Mouse (Mus musculus): Measurements from ENCODE around the gene Rnpepl1.
A peak's percentile ranks its signal among the peaks of the same experiment; 100 is the strongest.
"Not testable (repeated sequence)": the region's sequence is repeated elsewhere in the genome, so short reads cannot be mapped to it uniquely, and the experiment has no call there.

The Rnpepl1 gene

DNA sequence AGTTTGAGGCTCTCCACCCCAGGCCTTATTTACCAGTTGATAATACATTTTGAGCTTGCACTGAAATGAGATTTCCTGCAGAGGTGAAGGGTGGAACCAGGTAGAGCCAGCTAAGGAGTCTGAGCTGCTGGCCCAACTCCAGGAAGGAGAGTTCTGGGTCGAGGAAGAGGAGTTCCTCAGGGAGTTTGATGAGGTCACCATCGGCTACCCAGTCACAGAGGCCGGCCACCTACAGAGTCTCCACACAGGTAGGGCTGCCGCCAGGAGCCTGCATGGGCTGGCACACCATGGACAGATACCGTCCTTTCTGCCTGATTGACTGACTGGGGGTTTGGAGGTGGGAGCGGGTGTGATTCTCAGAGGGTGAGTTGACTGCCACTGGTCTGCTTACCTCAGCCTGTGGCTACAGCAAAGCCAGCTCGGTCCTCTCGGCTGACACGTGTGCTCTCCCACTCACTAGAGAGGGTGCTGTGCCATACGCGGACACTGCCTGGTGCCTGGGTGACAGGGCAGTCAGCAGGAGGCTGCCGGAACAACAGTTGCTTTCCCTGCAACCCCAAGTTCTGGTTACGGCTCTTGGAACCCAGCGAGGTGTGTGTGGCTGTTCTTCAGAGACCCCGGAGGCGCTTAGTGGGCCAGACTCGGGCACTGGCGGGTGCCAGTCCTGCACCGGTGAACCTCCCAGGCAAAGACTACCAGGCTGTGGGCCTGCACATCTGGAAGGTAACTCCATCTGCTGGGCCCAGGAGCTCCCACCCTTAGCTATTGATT, 32.8 kb downstream of the Rnpepl1 start:
- DNase-seq, result no peak

DNA sequence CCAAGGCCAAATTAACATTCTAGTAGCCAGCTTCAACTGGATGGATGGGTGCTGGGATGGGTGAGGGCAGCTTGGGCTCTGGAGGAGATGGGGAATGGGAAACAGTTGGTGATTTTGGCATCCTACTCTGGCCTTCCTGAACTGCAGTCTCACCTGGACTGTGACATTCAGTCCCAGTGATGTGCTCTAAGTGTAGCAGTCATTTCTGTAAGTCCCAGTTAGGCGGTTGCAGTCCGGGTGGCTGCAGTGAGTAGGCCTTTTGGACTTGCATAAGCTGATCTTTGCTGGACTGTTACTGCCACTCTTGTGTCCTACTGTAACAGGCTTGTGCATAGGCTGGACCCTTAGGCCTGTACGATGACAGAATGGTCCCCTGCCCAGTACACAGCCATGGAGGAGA, 37.4 kb downstream of the Rnpepl1 start:
- DNase-seq, result no peak

DNA sequence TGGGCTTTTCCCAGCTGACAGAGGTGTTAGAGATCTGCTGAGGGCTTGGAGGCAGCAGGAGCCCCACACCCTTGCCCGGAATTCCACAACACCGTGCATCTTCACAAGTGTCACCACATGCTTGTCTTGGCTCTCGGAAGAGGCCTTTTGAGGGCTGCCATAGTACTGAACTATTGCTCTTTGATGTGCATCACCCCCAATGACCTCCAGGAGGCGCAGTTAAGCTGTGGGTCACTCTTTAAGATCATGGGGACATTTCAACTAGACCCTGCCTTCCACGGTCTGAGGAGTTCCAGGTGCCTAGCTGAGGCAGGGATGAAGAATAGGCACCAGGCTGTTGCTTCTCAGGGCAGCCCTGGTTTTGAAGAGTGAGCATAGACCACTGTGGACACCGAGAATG, 38.8 kb downstream of the Rnpepl1 start:
- peak; percentile 46 for DNase-seq

DNA sequence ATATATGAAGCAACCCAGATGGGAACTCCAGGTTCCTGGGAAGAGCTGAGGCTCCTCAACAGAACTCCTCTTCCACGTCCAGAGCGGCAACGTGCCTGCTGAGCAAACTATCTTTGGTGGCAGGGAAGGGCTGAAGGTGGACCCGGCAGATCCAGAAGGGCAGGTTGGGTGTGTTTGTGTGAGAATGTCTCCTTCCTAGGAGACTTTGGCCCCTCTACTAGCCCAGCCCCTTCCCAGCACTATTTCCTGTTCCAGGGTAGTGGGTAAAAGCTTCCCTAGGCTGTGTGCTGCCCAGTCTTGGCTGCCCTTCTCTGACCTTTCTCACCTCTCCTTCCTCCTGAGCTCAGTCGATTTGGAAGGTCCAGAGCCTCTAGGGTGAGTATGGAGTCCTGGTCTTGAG, 40.0 kb downstream of the Rnpepl1 start, which contains the start of gene Gpr35:
Gene Gpr35 (plus strand): TSS at position 259 of the 400 bp plus-strand sequence.
- DNase-seq, result no peak

DNA sequence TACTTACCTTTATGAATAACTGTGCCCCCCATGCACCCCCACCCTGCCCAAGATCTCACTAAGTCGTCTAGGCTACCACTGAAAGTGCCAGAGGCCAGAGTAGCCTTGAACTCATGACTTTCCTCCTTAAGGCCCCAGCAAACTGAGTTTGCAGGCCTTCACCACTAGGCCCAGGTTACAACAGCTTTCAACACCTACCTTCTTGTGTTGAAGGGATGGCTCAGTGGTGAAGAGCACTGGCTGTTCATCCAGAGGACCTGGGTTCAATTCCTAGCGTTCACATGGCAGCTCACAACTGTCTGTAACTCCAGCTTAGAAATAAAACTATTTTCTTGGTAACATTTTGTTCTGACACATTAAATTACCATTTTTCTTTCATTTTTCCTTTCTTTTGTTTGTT, 43.1 kb downstream of the Rnpepl1 start:
- DNase-seq, result no peak

DNA sequence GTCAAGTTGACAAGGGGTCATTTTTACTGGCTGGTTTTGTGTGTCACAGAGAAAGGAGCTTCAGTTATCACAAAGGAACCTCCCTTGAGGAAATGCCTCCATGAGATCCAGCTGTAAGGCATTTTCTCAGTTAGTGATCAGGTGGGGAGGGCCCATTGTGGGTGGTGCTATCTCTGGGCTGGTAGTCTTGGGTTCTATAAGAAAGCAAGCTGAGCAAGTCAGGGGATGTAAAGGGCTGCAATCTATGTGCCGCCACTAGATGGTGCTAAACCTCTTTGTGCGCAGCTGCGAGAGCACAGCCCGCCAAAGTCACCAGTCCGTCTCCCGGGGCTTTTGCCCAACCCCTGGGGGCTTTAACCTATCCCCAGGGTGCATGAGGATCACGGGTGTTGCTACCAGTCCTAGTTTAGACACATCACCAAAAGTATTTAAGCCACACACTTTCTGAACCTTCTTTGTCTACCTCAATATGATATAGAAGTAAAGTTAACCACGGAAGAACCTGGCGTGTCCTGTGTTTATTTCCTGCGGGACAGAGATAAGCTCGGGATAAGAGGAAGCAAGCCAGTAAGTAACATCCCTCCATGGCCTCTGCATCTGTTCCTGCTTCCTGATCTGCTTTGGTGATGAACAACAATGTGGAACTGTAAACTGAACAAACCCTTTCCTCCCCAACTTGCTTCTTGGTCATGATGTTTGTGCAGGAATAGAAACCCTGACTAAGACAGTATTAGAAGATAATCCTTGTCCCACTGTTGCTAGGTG, 46.2 kb downstream of the Rnpepl1 start:
- peak; percentile 89 for DNase-seq

DNA sequence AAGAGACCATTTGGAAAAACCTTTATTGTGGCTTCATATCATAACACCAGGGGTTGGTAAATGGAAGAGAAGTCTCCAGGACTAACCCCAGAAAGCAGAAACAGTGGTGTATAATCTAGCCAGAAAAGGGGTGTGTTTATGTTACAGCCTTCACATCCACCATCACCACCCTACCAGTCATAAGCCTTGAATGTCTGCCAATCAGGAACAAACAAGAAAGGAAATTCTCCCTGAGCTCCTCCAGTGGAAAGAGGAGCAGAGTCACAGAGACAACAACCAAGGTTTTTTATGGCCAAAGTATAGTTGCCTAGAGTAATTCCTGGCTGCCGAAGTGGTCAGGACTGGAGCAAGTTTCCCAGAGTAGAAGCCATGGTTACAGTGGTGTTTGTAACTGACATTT, 48.4 kb downstream of the Rnpepl1 start:
- DNase-seq, result peak; percentile 43

DNA sequence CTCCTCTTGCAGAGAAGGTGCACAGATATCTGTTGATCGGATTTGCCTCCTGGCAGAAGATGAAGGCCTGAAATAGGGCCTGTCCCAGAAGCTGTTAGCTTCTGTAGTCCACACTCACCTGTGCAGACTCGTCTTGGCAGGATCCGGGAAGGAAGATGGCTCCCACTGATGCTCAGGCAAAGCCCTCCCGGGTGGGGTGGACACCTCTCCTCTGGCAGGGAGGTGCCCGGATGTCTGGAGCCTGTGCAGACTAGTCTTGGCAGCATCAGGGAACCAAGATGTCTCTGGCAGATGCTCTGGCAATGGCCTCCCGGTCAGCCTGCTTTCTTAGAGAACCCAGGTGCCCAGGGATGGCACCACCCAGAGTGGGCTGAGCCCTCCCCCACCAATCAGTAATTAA, 60.2 kb downstream of the Rnpepl1 start:
- not testable (repeated sequence) for DNase-seq

DNA sequence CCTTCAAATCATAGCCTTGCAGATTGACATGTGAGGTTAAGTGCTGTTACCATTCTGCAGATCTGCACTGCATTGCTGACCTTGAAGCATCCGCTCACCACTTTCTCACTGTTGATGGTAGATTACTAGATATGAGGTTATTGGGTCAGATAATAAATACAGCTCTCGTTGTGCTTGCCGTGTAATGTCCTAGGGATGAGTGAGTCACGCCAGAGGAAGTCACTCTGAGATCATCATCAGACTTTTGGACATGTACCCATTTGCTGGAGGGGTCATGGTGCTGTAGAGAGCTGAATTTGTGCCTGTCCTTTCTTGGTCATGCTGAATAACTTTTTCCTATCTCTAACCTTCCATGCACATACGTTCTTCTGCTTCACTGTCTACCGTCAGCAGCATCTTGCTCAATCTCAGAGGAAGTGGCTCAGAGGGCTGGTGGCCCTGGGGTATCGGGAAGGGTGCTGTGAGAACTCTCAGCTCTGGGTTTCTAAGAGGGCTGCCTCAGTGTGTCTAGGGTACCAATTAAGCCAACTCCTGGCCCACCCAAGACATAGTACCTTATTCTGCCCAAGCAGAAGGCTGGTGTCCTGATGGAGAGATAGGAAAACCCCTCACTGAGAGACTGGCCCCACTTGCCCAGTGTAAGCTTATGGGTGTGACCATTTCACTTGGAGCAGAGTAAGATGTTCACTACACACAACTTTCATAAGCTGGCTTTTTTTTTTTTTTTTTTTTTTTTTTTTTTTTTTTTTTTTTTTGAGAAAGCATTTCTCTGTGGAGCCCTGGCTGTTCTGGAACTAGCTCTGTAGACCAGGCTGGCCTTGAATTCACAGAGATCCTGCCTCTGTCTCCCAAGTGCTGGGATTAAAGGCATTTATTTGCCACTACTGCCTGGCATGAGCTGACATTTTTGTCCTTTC, 61.6 kb downstream of the Rnpepl1 start:
- DNase-seq, result peak; percentile 52

DNA sequence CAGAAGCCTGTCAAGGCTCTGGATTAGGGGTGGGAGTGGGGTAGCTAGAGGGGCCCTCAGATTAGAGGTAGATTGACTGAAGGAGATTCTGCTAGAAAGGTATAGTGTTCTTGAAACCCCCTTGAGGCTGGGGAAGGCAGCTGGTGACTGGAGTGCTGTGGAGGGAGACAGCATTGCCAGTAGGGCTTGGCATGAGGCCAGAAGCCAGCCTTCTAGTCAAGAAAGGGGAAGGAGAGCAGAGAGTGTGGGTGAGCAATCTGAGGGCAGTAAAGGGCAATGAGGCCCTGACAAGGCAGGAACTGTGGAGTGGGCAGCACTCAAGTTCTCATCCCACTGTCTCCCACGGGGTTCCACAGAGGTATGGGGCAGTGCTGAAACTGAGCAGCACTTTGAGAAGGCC, 62.3 kb downstream of the Rnpepl1 start:
- DNase-seq, result peak; percentile 65
